Mouse (Mus musculus): ENCODE data around the gene Abcc4. TPM values are rescaled to one million over a fixed set of nuclear protein-coding genes. Genes with fewer than 3 reads are reported as not detected.

Abcc4 gene
- total RNA-seq, 2 experiments from 2014 or later: 10.1 to 12.5 TPM

DNA sequence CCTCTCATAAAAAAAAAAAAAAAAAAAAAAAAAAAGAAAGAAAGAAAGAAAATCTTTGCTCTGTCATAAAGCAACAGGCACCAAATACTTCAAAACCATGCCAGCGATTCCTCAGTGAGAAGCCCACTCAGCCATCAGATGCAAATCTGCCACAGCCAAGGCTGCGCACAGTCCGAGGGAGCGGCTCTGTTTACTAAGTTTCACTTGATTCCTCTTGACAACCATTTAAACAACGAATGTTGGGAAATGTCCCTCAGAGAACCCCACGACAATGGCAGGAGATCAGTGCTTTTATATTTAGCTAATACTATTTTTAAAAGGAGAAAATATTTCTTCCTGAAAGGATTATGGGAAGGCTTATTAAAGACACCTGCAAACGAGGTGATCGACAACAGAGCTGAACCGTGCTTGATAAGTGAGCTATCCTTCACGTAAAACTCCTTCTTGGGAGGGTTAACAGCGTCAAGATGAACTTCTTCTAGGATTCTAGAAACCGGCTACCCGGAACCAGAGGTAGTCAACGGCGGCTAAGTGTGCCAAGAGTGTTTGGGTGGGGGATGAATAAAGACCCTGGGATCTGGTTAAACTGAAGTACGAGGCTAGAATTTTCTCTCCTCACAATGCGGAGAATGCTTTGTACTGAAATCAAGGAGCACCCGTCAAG, 154.8 kb downstream of the Abcc4 start:
- peak; percentile 30; the same call in 1 of the 2 replicates for ATAC-seq (replicated peaks; ENCODE audit: low FRiP score, poor library complexity, severe bottlenecking)

DNA sequence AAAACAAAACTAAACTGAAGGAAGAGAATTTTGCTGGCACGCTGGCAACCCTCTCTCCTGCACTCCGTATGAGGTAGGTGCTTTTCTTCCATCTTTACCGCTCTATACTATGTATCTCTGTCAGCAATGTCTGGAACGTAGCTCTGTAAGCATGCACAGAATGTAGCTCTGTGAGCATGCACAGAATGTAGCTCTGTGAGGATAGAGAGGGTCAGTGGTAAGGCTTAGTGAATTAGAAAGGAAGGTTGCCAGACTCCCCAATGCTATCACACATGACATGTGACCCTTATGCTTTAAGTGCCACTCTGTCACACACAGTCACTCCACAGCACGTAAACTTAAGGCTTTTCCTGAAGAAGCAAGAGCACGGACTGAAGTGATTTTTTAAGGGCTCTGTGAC, 161.5 kb downstream of the Abcc4 start:
- ATAC-seq (replicated peaks; ENCODE audit: low FRiP score, poor library complexity, severe bottlenecking): no peak

DNA sequence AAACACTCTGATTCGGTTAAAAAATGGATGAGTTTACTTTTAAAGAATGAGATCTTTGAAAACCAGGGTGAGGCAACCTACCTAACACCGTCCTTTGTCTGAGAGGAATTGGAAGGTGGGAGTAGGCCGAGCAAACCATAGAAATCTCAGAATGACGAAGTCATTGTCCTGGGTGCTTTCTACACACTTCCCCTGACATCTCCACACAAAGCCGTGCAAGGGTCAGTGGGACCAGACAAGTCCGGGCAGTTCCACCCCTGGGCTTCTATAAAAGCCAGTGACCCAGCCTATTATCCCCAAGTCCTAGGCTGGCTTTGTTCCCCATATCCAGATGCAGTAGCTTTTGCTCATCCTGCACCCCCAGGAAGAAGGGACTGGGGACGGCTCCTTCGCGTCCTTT, 163.1 kb downstream of the Abcc4 start:
- ATAC-seq (replicated peaks; ENCODE audit: low FRiP score, poor library complexity, severe bottlenecking): no peak

DNA sequence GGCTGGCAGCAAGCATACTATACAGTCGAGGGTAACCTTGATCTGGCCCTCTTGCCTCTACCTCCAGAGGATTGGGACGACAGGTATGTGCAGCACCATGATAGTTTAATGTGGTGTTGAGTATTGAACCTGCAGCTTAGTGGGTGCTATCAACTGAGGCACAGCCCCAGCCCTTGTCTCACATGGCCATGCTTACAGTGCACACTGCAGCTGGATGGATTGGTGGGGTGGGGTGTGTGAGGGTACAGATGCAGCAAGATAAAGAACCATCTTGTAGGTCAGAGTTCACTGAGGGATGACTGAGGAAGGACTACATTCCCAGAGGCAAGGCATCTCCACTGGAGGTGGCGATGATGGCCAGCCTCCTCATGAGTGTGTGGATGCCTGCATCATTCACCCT, 174.5 kb downstream of the Abcc4 start:
- no peak for ATAC-seq (replicated peaks; ENCODE audit: low FRiP score, poor library complexity, severe bottlenecking)

DNA sequence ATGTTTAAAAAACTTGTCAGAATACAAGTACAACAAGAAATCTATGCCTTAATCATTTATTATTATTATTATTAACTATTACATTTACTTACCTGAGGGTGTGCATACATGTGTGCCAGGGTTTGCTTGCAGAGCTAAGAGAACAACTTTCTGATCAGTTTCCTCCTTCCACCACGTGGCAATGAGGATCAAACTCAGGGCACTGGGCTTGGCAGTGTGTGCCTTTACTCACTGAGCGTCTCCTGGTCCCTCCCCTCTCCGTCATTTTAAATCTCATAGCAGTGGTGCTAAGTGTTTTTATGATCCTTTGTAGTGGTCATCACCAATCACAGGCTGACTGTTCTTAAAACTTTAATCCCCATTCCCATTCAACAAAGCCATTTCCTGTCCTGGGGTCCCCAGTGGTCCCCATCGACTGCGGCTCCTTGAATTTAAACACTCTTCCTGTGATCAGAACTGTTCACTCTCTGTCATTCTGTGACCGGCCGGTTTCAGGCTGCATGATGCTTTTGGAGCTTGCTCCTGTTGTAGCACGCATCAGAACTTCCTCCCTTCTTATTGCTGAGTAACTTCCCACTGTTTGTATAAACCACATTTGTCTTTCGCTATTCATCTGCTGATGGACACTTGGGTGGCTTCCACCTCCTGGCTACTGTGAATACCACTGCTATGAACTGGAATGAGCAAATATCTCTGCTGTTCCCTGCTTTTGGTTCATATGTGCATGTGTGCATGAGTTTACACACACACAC, 191.6 kb downstream of the Abcc4 start:
- no peak for ATAC-seq (replicated peaks; ENCODE audit: low FRiP score, poor library complexity, severe bottlenecking)

DNA sequence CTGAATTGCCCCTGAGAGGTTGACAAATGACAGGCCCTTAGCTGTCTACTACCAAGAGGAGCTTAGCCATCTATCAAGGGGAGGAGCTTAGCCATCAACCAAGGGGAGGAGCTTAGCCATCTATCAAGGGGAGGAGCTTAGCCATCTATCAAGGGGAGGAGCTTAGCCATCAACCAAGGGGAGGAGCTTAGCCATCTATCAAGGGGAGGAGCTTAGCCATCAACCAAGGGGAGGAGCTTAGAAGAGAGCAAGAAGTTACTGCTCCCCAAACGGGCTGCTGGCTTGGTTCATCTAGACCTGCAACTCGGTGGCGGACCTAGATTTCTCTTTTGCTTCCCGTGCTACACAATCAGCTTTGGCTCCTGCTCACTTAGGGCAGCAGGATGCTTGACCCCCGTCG, 194.3 kb downstream of the Abcc4 start:
- ATAC-seq (replicated peaks; ENCODE audit: low FRiP score, poor library complexity, severe bottlenecking): peak; percentile 51; the same call in 1 of the 2 replicates

DNA sequence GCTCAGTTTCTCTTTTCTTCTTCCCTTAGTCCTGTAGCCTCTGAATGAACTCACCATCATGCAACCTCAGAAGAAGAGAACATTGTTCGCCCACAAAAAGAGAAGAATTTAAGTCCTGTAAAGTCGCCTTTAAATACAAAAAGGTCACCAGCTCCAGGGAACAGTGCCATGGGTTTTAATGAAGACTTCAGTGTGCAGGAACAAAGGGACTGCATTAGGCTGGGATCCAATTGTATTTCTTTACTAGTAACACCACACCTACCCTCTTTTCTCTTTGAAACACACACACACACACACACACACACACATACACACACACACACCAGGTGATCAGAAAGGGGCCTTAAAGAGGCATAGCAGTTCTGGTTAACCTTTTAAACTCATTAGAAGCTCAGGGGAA, 195.2 kb downstream of the Abcc4 start:
- no peak for ATAC-seq (replicated peaks; ENCODE audit: low FRiP score, poor library complexity, severe bottlenecking)

DNA sequence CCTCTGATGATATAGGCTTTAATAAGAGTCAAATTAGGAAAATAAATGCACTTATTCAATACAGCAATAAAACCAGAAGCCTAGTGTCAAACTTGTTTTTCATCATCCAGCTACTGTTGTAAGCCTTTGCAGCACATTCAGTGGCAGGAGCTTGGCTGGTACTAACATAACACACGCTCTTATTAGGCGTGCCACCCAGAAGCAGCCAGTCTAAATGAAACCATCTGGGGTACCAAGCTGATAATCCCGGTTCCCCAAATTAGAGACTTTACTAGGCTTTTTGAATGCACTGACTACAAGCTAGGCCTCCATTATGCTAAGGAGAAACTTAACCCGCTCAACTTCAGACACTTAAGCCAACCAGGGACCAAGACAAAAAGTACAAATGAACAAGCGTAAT, 195.8 kb downstream of the Abcc4 start:
- no peak for ATAC-seq (replicated peaks; ENCODE audit: low FRiP score, poor library complexity, severe bottlenecking)

DNA sequence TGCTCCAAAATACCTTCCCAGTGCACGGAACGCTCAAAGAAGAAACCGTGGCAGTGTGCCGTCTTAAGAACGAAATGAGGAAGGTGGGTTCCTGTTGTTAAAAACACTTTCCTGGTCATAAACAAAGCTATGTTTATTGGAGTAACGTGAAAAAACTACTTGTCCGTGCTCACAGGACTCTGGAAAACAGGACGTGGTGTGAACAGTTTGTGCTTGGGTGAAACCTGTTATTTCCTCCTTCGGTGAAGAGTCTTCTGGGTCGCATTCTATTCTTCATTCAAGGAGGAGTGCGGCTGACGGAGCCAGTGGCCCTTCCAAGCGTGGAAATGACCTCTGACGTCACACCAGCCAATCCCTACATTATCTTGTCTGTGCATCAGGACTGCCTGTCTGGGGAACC, 198.2 kb downstream of the Abcc4 start:
- ATAC-seq (replicated peaks; ENCODE audit: low FRiP score, poor library complexity, severe bottlenecking): no peak

DNA sequence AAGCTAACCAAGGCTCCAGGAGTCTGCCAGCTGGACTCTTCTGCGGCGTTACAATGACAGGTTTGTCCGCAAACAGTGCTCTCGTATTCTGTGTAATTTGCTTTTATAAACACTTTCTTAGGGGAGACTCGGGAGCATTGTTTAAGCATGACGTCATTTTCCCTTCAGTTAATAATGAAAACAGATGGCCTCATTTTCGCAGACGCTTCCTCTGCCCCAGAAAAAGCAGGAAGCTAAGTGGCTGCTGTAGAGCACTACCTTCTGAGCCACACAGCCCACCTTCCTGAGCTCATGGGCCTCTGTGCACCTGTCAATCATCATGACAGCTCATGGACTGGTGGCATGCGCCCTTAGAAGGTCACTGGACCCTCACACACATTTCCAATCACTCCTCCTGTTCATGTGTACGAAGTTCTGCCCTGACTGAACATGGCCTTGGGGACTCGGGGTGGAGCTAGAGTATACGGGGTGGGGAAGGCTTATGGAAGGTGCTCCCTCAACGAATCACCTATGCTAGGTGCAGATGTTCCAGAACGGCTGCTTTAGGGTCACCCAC, 199.3 kb downstream of the Abcc4 start:
- ATAC-seq (replicated peaks; ENCODE audit: low FRiP score, poor library complexity, severe bottlenecking): no peak

DNA sequence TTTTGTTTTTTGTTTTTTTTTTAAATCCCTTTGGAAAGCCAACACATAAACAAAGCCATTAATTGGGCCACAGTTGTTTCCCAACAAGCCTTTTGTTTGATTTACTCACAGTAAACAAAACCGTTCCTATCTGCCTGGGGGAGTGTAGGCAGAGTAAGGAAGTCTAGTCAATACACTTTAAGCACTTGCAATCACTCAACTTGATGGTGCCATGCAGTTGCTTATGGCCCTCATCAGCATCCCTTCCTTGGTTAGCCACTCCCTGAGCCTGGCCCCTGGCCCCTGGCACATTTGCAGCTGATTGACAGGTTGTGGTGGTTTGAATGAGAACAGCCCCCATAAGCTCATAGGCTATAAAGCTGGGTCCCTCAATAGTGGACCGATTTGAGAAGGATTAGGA, 209.3 kb downstream of the Abcc4 start:
- no peak for ATAC-seq (replicated peaks; ENCODE audit: low FRiP score, poor library complexity, severe bottlenecking)

DNA sequence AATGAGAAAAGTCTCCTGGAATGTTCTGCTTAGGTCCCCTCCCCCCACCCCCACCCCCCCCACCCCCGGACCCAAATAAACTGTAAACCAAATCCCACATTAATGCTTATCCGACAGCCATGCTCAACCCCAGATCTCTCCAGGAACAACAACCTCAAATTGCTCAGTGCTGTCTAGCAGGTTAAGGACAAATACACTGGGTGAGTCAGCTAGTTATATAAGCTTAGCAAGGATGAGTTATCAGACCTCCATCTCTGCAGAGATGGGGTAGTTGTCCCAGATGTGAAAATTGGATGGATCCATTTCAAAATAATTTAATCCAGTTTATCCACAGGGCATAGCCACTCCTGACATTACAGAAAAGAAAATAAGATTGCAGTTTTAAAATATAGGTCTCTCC, 210.6 kb downstream of the Abcc4 start:
- no peak for ATAC-seq (replicated peaks; ENCODE audit: low FRiP score, poor library complexity, severe bottlenecking)

DNA sequence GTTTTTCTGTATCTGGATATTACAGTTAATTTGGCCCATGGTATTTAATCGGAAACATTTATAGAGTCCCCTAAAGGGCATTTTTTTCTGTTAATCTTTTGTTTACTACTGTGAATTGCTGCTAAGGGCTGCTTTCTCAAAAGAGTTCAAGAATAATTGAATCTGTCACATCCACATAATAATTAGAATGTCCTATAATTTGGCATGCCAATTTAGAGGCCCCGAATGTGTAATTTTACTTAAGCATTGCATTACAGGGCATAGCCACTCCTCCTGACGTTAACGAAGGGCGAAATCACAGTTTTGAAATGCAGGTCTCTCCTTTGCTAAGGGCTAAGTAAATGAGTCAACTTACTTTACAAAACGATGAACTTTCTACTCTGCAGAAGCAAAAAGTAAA, 214.3 kb downstream of the Abcc4 start:
- no peak for ATAC-seq (replicated peaks; ENCODE audit: low FRiP score, poor library complexity, severe bottlenecking)

DNA sequence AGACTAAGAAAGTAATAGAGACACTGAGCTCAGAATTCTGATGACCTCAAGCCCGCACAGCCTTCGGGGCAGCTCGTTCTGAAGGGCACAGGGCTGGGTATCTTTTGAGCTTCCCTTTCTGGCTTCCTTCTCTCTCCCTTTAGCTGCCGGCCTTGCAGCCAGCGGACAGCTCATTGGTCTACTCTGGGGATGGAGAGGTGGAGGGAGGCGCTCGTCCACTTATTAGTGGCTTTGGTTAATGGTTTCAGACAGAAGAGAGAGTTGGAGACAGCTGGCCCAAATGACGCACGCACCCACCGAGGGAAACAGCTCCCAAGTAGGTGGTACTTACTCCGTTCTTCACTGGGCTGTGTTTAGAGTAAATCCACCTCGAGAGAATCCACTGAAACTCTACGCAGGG, 214.7 kb downstream of the Abcc4 start:
- no peak for ATAC-seq (replicated peaks; ENCODE audit: low FRiP score, poor library complexity, severe bottlenecking)

DNA sequence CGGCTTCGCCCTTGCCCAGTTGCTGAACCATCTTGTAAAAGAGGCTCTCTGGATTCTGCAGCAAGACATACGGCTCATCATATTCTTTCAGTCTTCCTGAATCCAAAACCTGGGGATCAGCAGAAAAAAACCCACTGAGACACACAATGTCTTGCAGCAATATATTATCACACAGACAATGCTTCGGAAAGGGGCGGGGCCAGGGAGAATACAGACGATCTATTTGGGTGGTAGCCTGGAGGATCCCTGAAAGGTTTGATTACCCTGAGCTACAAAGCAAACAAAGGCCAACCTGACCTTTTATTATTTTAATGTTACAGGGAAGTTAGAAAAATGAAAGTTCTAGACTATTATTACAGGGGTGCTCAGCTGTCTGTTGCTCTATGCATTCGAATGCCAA, 215.5 kb downstream of the Abcc4 start:
- no peak for ATAC-seq (replicated peaks; ENCODE audit: low FRiP score, poor library complexity, severe bottlenecking)

DNA sequence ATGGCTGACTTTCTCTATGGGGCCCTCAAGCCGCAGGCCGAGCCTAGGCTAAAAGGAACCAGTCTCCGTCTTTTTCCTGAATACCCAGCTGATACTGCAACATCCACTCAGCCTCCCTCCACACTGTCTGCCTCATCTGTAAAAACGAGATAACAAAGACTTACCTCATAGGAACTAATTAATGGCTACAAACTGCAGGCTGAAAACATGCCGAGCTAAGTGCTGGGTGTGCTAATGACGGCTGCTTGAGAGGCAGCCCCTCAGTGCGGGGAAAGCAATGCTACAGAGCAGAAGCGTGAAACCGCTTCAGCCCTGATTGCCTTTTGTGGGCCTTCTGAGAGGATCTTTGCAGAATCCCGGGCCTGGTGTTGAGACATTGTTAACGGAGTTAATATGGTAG, 219.7 kb downstream of the Abcc4 start:
- no peak for ATAC-seq (replicated peaks; ENCODE audit: low FRiP score, poor library complexity, severe bottlenecking)

DNA sequence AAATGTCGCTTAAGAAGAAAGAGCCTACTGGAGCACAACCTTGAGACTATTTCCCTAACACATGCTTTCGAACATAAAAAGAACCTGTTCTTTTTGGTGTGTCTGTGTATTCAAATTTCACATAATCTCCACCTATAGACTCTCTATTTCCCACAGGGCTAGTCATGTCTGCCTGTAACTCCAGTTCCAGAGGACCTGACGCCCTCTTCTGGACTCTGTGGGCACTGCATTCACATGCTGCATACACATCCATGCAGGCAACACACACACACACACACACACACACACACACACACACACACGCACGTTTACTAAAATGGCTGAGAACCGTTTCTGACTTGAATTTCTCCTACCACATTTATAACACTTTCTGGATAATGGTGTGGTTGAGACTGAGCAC, 220.4 kb downstream of the Abcc4 start:
- no peak for ATAC-seq (replicated peaks; ENCODE audit: low FRiP score, poor library complexity, severe bottlenecking)

DNA sequence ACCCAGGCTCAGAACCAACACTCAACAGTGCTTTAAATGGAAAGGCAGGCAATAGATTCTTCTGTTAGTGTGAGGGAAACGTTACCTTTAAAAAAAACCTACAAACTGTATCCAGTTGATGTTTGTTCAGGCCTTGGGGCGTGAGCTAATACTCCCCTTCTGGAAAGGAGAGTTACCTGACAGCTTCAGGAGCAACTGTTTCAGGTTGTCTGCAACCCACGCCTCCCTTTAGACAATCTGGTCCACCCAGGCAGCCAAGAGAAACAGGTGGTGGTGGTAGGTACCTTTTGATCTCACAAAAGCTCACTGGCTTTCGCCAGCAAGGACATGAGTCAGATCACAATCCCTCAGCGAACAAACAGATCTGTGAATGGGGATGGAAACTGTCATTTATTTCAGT, 223.7 kb downstream of the Abcc4 start:
- no peak for ATAC-seq (replicated peaks; ENCODE audit: low FRiP score, poor library complexity, severe bottlenecking)

DNA sequence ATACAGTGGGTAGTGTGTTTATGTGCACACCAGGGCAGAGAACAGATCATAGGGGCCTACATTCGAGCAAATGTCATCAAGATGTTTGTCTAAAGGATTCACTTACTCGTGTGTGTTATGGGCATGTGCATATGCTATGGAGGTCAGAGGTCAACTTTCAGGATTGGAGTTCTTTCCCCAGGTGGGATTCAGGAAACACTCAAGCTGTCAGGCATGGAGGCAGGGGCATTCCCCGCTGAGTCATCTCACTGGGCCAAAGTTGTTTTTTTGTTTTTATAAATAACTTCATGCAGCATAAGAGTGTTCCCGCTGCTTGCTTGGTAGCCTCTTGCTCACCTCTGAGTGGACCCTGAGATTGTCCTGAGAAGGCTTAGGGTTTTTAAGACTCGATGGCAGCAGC, 224.2 kb downstream of the Abcc4 start:
- ATAC-seq (replicated peaks; ENCODE audit: low FRiP score, poor library complexity, severe bottlenecking): no peak

DNA sequence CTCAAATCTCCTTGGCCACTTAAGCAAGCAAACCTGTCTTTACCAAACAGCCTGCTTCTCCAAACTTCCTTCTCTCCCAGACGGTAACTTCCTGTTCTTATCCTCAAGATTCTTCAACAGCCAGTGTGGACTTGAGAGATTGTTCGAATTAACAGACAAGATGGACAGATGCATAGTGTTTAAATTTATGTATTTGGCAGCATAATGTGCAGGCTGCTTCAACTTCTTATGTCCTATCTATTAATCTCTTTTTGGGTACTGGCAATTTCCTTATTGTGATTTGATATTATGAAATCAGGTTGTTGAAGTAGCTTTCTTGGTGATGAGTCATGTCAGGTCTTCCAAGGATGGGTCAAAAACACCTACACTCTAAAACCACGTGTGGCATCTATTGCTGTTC, 229.7 kb downstream of the Abcc4 start:
- no peak for ATAC-seq (replicated peaks; ENCODE audit: low FRiP score, poor library complexity, severe bottlenecking)

DNA sequence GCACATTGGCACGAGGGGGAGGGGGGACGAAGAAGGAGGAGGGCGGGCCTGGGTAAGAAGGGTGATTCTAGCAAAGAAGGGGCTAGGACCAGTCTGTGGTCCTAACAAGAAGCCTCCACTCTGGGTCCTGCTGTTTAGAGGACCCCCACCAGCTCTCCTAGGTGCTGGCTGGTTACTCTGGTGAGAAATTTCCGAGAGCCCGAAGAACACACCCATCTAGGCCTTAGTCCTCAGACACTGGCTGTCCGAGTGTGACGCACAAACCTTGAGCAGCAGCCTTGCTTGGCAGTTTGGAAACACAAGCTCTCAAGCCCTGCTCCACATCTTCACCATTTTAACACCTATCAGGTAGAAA, 230.9 kb downstream of the Abcc4 start:
- ATAC-seq (replicated peaks; ENCODE audit: low FRiP score, poor library complexity, severe bottlenecking): no peak

All from erythroblast, adult 5-6 weeks (primary cell).